Mouse (Mus musculus): ENCODE measurements around the gene Cnnm2. TPM values are rescaled to one million over a fixed set of nuclear protein-coding genes. Genes with fewer than 3 reads are reported as not detected.
"Not testable (repeated sequence)": the region's sequence is repeated elsewhere in the genome, so short reads cannot be mapped to it uniquely, and the experiment has no call there.

The Cnnm2 gene
- polyA plus RNA-seq, 1 experiment from 2014 or later: 4.0 TPM

- Histone ChIP-seq H3K4me3 (no peak overlapping the region), H3K4me1 (replicated peaks) (no peaks in the 10 kb centered on the region), H3K36me3 (peaks cover 19% of the 10 kb centered on the region), H3K27ac (no peak overlapping the region), H3K9me3 (no peaks in the 10 kb centered on the region), H3K27me3 (ENCODE audit: insufficient read depth, poor library complexity, severe bottlenecking) (no peaks in the 10 kb centered on the region)
- WGBS: 87% methylated on average over 7 of the region's 7 CpGs
- no peak for DNase-seq (ENCODE audit: low spot score)
These were observed 24.3 kb upstream of the Cnnm2 start for GRCm38 (mm10) chr19:46737106-46737505.

DNA sequence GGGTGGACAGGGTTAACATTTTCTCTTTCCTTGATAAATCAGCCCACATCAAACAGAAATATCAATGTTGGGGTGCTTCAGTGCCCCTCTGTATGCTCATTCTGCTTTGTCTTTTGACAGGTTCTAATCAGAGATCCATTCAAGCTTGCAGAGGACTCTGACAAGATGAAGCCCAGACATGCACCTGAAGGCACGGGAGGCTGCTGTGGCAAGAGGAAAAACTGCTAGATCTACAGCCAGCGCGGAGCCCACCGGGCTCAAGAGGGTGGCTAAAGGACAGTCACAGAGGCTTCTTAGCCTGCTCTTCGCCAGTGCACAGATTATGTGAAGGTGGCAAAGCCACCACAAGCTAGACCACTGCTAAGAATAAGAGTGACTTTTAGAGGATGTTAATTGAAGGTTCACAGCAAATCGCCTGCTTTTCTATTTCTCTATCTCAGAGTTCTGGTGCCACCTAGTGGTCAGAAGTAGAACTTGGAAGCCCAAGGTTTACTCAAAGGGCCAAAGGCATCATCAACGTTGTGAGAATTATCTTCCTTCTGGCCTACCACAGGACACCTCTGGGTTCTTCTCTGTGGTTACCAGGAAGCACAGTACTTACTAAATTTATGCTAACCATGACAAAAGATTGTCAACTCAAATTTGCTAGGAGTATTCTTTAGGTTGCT is 20.9 kb upstream of the Cnnm2 start:
- Histone ChIP-seq H3K4me3 (no peak overlapping the region), H3K9me3 (no peaks in the 10 kb centered on the region), H3K4me1 (replicated peaks) (no peaks in the 10 kb centered on the region), H3K27me3 (ENCODE audit: insufficient read depth, poor library complexity, severe bottlenecking) (no peaks in the 10 kb centered on the region), H3K27ac (no peak overlapping the region), H3K36me3 (peaks cover 10% of the 10 kb centered on the region; the same call in 1 of the 2 replicates)
- 53% methylated on average over 7 of the region's 7 CpGs for WGBS
- peak; percentile 57 for DNase-seq (ENCODE audit: low spot score)

DNA sequence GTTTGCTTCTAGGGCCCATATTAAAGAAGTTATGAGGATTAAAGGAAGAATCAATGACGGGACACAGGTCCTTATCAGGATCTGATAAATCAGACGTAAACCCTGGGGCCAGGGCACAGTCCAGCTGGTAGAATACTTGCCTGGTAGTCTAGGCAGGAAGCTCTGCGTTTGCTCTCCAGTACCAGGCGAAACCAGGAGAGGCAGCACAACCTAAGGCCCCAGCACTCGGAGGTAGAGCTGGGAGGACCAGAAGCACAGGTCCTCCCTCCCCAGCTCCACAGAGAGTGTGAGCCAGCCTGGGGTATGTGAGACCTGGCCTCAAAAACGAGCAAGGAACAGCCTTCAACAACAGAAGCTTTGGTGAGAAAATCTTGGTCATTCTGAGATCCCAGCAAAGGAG is 19.8 kb upstream of the Cnnm2 start:
- 45% methylated on average over 6 of the region's 6 CpGs for WGBS
- H3K27me3 ChIP-seq (ENCODE audit: insufficient read depth, poor library complexity, severe bottlenecking): no peaks in the 10 kb centered on the region
- no peak overlapping the region for H3K4me3 ChIP-seq
- no peaks in the 10 kb centered on the region for H3K9me3 ChIP-seq
- DNase-seq (ENCODE audit: low spot score): no peak
- H3K4me1 ChIP-seq (replicated peaks): no peaks in the 10 kb centered on the region
- peaks cover 10% of the 10 kb centered on the region; the same call in 1 of the 2 replicates for H3K36me3 ChIP-seq
- H3K27ac ChIP-seq: 0 out of 2 replicates have a peak overlapping the region, but pooled peaks have one; percentile 6

- WGBS: 78% methylated on average over 9 of the region's 9 CpGs
- Histone ChIP-seq H3K36me3 (no peaks in the 10 kb centered on the region), H3K27me3 (ENCODE audit: insufficient read depth, poor library complexity, severe bottlenecking) (no peaks in the 10 kb centered on the region), H3K9me3 (no peaks in the 10 kb centered on the region), H3K4me1 (replicated peaks) (no peaks in the 10 kb centered on the region), H3K4me3 (no peak overlapping the region), H3K27ac (no peak overlapping the region)
- DNase-seq (ENCODE audit: low spot score): no peak
These were observed 16.7 kb upstream of the Cnnm2 start for GRCm38 (mm10) chr19:46744681-46745080.

GRCm38 (mm10) chr19:46747799-46748198 is 13.6 kb upstream of the Cnnm2 start:
- Histone ChIP-seq H3K4me3 (no peak overlapping the region), H3K36me3 (no peaks in the 10 kb centered on the region)
- WGBS: 88% methylated on average over 3 of the region's 3 CpGs

GRCm38 (mm10) chr19:46752235-46752634 is 9.2 kb upstream of the Cnnm2 start:
- 87% methylated on average over 5 of the region's 5 CpGs for WGBS
- no peak for DNase-seq (ENCODE audit: low spot score)
- Histone ChIP-seq H3K4me1 (replicated peaks) (no peaks in the 10 kb centered on the region), H3K9me3 (no peaks in the 10 kb centered on the region), H3K4me3 (no peak overlapping the region), H3K27me3 (ENCODE audit: insufficient read depth, poor library complexity, severe bottlenecking) (no peaks in the 10 kb centered on the region), H3K36me3 (no peaks in the 10 kb centered on the region), H3K27ac (no peak overlapping the region)

More at GRCm38 (mm10) chr19:46747799-46748198, 13.6 kb upstream of the Cnnm2 start:
- Histone ChIP-seq H3K4me1 (replicated peaks) (no peaks in the 10 kb centered on the region), H3K9me3 (no peaks in the 10 kb centered on the region), H3K27ac (no peak overlapping the region), H3K27me3 (ENCODE audit: insufficient read depth, poor library complexity, severe bottlenecking) (no peaks in the 10 kb centered on the region)
- no peak for DNase-seq (ENCODE audit: low spot score)

DNA sequence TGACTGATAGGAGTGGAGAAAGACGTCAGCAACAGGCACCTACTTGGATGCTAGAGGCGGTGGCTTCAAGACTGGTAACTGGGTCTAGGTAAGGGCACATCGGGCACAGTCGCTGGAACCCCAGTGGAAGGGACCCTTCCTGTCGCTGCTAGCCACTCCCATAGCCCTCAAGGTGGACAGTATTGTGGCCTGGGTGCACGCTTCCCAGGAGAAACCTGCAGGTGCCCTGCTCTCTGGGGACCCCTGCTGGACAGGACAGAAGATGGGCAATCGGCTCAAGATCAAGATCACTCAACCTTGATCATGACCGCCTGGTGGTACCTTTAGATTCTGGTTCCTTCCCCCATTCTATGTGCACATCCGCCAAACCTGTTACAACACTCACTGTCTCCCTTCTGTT is 6.3 kb upstream of the Cnnm2 start:
- Histone ChIP-seq H3K9me3 (no peaks in the 10 kb centered on the region), H3K4me1 (replicated peaks) (no peaks in the 10 kb centered on the region), H3K27ac (no peak overlapping the region), H3K36me3 (no peaks in the 10 kb centered on the region), H3K27me3 (ENCODE audit: insufficient read depth, poor library complexity, severe bottlenecking) (peaks cover 12% of the 10 kb centered on the region; the same call in 1 of the 2 replicates), H3K4me3 (no peak overlapping the region)
- DNase-seq (ENCODE audit: low spot score): no peak
- 53% methylated on average over 9 of the region's 9 CpGs for WGBS

- Histone ChIP-seq H3K4me3 (no peak overlapping the region), H3K36me3 (no peaks in the 10 kb centered on the region), H3K27ac (no peak overlapping the region), H3K27me3 (ENCODE audit: insufficient read depth, poor library complexity, severe bottlenecking) (peaks cover 12% of the 10 kb centered on the region; the same call in 1 of the 2 replicates), H3K4me1 (replicated peaks) (peaks cover 8% of the 10 kb centered on the region), H3K9me3 (no peaks in the 10 kb centered on the region)
- 90% methylated on average over 4 of the region's 4 CpGs for WGBS
- DNase-seq (ENCODE audit: low spot score): no peak
These were observed 5.2 kb upstream of the Cnnm2 start for GRCm38 (mm10) chr19:46756221-46756620.

- no peak for DNase-seq (ENCODE audit: low spot score)
- 66% methylated on average over 8 of the region's 8 CpGs for WGBS
- no peak overlapping the region for H3K4me3 ChIP-seq
These were observed 2.3 kb upstream of the Cnnm2 start for GRCm38 (mm10) chr19:46759096-46759495.

DNA sequence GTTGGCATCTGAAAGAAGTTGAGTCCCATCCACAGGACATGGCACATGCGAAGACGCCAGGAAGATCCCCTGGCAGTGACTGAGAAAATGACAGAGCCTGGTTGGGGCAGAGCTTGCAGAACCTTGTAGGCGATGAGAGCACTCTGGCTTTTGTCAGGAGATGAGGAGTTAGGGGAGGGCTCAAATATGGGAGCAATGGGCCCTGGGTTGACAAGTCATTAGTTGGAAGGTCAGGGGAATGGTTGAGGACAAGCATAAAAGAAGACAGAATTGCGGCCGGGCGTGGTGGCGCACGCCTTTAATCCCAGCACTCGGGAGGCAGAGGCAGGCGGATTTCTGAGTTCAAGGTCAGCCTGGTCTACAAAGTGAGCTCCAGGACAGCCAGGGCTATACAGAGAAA is 1.5 kb upstream of the Cnnm2 start:
- H3K27ac ChIP-seq; DNase-seq (ENCODE audit: low spot score): not testable (repeated sequence)
- WGBS: 94% methylated on average over 10 of the region's 10 CpGs

More at GRCm38 (mm10) chr19:46759096-46759495, 2.3 kb upstream of the Cnnm2 start:
- Histone ChIP-seq H3K4me1 (replicated peaks) (peaks cover 27% of the 10 kb centered on the region), H3K27ac (no peak overlapping the region), H3K9me3 (no peaks in the 10 kb centered on the region), H3K36me3 (no peaks in the 10 kb centered on the region), H3K27me3 (ENCODE audit: insufficient read depth, poor library complexity, severe bottlenecking) (peaks cover 32% of the 10 kb centered on the region)

DNA sequence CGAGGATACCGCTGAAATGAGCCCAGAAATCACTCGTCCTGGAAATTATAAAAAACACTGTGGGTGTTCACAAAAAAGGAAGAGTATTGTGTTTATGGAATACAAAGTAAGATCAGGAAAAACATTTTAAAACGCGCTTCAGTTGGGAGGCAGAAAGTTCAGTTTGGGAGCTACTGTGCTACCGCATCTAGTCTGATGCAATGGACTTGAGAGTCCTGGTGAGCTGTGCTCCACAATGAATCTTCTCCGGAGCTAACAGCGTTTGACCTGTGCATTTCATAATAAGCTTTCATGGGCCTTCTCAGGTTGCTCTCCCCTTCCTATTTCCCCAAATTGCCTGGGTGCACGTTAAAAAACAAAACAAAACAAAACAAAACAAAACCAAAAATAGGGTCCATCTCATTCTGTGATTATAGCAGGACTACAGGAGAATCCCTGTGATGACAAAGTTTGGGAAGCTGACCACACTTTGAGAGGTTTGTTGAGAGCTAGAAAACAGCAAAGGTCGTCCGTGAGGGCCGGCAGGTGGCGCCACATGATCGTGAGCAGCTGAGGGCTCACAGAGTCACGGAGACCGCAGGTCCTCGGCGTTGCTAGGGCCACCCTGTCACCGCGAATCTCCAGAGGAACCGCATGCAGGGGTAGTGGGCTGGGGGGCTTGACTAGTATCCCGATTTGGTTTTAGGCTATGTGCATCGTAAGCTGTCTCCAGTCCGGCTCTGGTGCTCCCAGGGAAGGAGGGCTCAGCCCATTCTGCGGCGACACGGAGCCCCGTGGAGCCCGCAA is 828 bp upstream of the Cnnm2 start:
- WGBS: 20% methylated on average over 29 of the region's 29 CpGs
- H3K4me1 ChIP-seq (replicated peaks): peaks cover 36% of the 10 kb centered on the region
- H3K27ac ChIP-seq: peak overlapping the region; percentile 90
- no peaks in the 10 kb centered on the region for H3K36me3 ChIP-seq
- DNase-seq (ENCODE audit: low spot score): peak; percentile 85
- H3K4me3 ChIP-seq: peak overlapping the region; percentile 78
- no peaks in the 10 kb centered on the region for H3K9me3 ChIP-seq
- H3K27me3 ChIP-seq (ENCODE audit: insufficient read depth, poor library complexity, severe bottlenecking): peaks cover 41% of the 10 kb centered on the region

More for the DNA sequence above, 1.5 kb upstream of the Cnnm2 start:
- H3K4me3 ChIP-seq, H3K36me3 ChIP-seq, H3K9me3 ChIP-seq: not testable (repeated sequence)
- H3K4me1 ChIP-seq (replicated peaks): peaks cover 35% of the 10 kb centered on the region
- peaks cover 40% of the 10 kb centered on the region for H3K27me3 ChIP-seq (ENCODE audit: insufficient read depth, poor library complexity, severe bottlenecking)

GRCm38 (mm10) chr19:46761971-46762290 is 535 bp downstream of the Cnnm2 start:
- no peak for DNase-seq (ENCODE audit: low spot score)
- peak overlapping the region; percentile 78 for H3K4me3 ChIP-seq
- peaks cover 36% of the 10 kb centered on the region for H3K4me1 ChIP-seq (replicated peaks)
- WGBS: under 1% methylated on average over 36 of the region's 36 CpGs
- H3K27ac ChIP-seq: peak overlapping the region; percentile 90
- no peaks in the 10 kb centered on the region for H3K36me3 ChIP-seq
- no peaks in the 10 kb centered on the region for H3K9me3 ChIP-seq
- H3K27me3 ChIP-seq (ENCODE audit: insufficient read depth, poor library complexity, severe bottlenecking): peaks cover 41% of the 10 kb centered on the region

GRCm38 (mm10) chr19:46762291-46762991 is 1.0 kb downstream of the Cnnm2 start:
- Histone ChIP-seq H3K36me3 (no peaks in the 10 kb centered on the region), H3K9me3 (no peaks in the 10 kb centered on the region), H3K27me3 (ENCODE audit: insufficient read depth, poor library complexity, severe bottlenecking) (peaks cover 41% of the 10 kb centered on the region), H3K27ac (peak overlapping the region; percentile 90), H3K4me1 (replicated peaks) (peaks cover 36% of the 10 kb centered on the region), H3K4me3 (peak overlapping the region; percentile 78)
- under 1% methylated on average over 50 of the region's 50 CpGs for WGBS
- DNase-seq (ENCODE audit: low spot score): peak; percentile 56

Data from hindbrain, embryonic 10.5 days (tissue).